12 mouse cellular contexts compared by ENCODE assay signal in genomic region chr1:25474469-25474868, GRCm38 (mm10).
DNase-seq lines count a peak whose midpoint lies in the region; ATAC-seq and TF ChIP-seq lines count a peak whose summit lies in the region.
"Had no signal": no experiment of that assay in that cellular context is flagged by ENCODE, and none has a peak within 500 bp of the region (broad histone marks: within the 10 kb centered on the region; RNA-seq: fewer than 3 reads in every experiment).

No protein-coding gene starts in this region.

- no peak overlapping the region for H3K4me2 ChIP-seq in limb, embryonic 14.5 days (replicated peaks; ENCODE audit: low read depth, low read length, severe bottlenecking)
- no peak overlapping the region for H3K4me2 ChIP-seq in neural tube, embryonic 14.5 days (ENCODE audit: low read depth, low read length)
- H3K4me2 ChIP-seq: heart, embryonic 15.5 days; kidney, embryonic 15.5 days had no signal

- no peak overlapping the region for H3K27ac ChIP-seq in limb, embryonic 14.5 days (replicated peaks; ENCODE audit: low read depth, low read length)
- H3K27ac ChIP-seq in limb, embryonic 10.5 days, result no peak overlapping the region
- H3K27ac ChIP-seq in neural tube, embryonic 14.5 days (ENCODE audit: low read depth, low read length), result no peak overlapping the region
- H3K27ac ChIP-seq: heart, embryonic 15.5 days; kidney, embryonic 15.5 days had no signal

- no peaks in the 10 kb centered on the region for H3K4me1 ChIP-seq in limb, embryonic 14.5 days (ENCODE audit: control insufficient read depth, insufficient read depth, low read length)
- no peaks in the 10 kb centered on the region for H3K4me1 ChIP-seq in limb, embryonic 10.5 days
- no peaks in the 10 kb centered on the region for H3K4me1 ChIP-seq in neural tube, embryonic 14.5 days (ENCODE audit: control insufficient read depth, insufficient read depth, low read length)
- H3K4me1 ChIP-seq: heart, embryonic 15.5 days; kidney, embryonic 15.5 days had no signal

- intact Hi-C loops in heart, postnatal 25 days (cut with DNase I), result no loop called here

- no peaks in the 10 kb centered on the region for H3K36me3 ChIP-seq in limb, embryonic 14.5 days (ENCODE audit: control insufficient read depth, insufficient read depth, low read length)
- no peaks in the 10 kb centered on the region for H3K36me3 ChIP-seq in limb, embryonic 10.5 days
- no peaks in the 10 kb centered on the region for H3K36me3 ChIP-seq in neural tube, embryonic 14.5 days (ENCODE audit: control insufficient read depth, insufficient read depth, low read length)
- H3K36me3 ChIP-seq: heart, embryonic 15.5 days; kidney, embryonic 15.5 days had no signal

- peak; percentile 4 for DNase-seq in heart, postnatal 4 days
- no peak for DNase-seq in heart, postnatal 25 days (ENCODE audit: low spot score)
- peak; percentile 17 for DNase-seq in limb, embryonic 14.5 days (ENCODE audit: low spot score)
- no peak for DNase-seq in limb, embryonic 10.5 days (ENCODE audit: low spot score)
- DNase-seq in right cerebral cortex, postnatal 4 days, result peak; percentile 29
- DNase-seq in right cerebral cortex, adult 2 months (ENCODE audit: low spot score in 2 of 2), result no peak
- DNase-seq in testis, postnatal 10 days (ENCODE audit: low spot score), result no peak
- DNase-seq: adrenal gland, postnatal 25 days; gastrocnemius, postnatal 25 days had no signal

- TF ChIP-seq POLR2A in limb, embryonic 14.5 days (IDR thresholded peaks at IDR 0.05; ENCODE audit: borderline replicate concordance, extremely low read depth, insufficient read depth, insufficient read length), result no peak

- no peak for ATAC-seq in limb, embryonic 14.5 days (ENCODE audit: low FRiP score, low read depth)
- peak; percentile 60; the same call in 1 of the 2 replicates for ATAC-seq in neural tube, embryonic 14.5 days (ENCODE audit: low read depth)

- no peaks in the 10 kb centered on the region for H3K9me3 ChIP-seq in limb, embryonic 14.5 days (ENCODE audit: control insufficient read depth, low read length)
- H3K9me3 ChIP-seq in limb, embryonic 10.5 days (replicated peaks), result no peaks in the 10 kb centered on the region
- no peaks in the 10 kb centered on the region for H3K9me3 ChIP-seq in neural tube, embryonic 14.5 days (ENCODE audit: control insufficient read depth, low read length)
- H3K9me3 ChIP-seq: heart, embryonic 15.5 days; kidney, embryonic 15.5 days had no signal

- no peaks in the 10 kb centered on the region for H3K27me3 ChIP-seq in limb, embryonic 14.5 days (ENCODE audit: control insufficient read depth, insufficient read depth, low read length)
- H3K27me3 ChIP-seq in limb, embryonic 10.5 days (ENCODE audit: low read depth, poor library complexity, severe bottlenecking), result no peaks in the 10 kb centered on the region
- H3K27me3 ChIP-seq in neural tube, embryonic 14.5 days (ENCODE audit: control insufficient read depth, insufficient read depth, low read length), result no peaks in the 10 kb centered on the region
- H3K27me3 ChIP-seq: heart, embryonic 15.5 days; kidney, embryonic 15.5 days had no signal

- 77% methylated on average over 11 of the region's 11 CpGs for WGBS in limb, embryonic 14.5 days
- 90% methylated on average over 8 of the region's 11 CpGs for whole genome bisulfite sequencing in limb, embryonic 10.5 days
- 61% methylated on average over 11 of the region's 11 CpGs for WGBS in neural tube, embryonic 14.5 days

- H3K9ac ChIP-seq in limb, embryonic 14.5 days (ENCODE audit: low read depth, low read length, severe bottlenecking), result no peak overlapping the region
- H3K9ac ChIP-seq in neural tube, embryonic 14.5 days (replicated peaks; ENCODE audit: low read depth, low read length), result no peak overlapping the region
- H3K9ac ChIP-seq: heart, embryonic 15.5 days; kidney, embryonic 15.5 days had no signal

- no peak overlapping the region for H3K4me3 ChIP-seq in limb, embryonic 14.5 days (replicated peaks; ENCODE audit: low read length)
- no peak overlapping the region for H3K4me3 ChIP-seq in limb, embryonic 10.5 days
- no peak overlapping the region for H3K4me3 ChIP-seq in neural tube, embryonic 14.5 days (ENCODE audit: low read depth, low read length)
- H3K4me3 ChIP-seq: heart, embryonic 15.5 days; kidney, embryonic 15.5 days had no signal

Comparison
In these comparisons a context has a peak if more than half of its experiments do, and no peak if none do; other contexts are left out.
1. DNase-seq: peak in heart, postnatal 4 days (single experiment), limb, embryonic 14.5 days (single experiment) and right cerebral cortex, postnatal 4 days (single experiment); none in heart, postnatal 25 days (single experiment), limb, embryonic 10.5 days (single experiment), right cerebral cortex, adult 2 months (0 of 2) and testis, postnatal 10 days (single experiment).